Mouse (Mus musculus) macrophage (primary cell): ENCODE data around the gene Epha4. TPM values are rescaled to one million over a fixed set of nuclear protein-coding genes. Genes with fewer than 3 reads are reported as not detected.

Experiments used
- H3K27ac ChIP-seq: fragments of 350-480 bp; formaldehyde crosslinking; 2 replicates; pipeline ENCODE4 v1.9.0; 2021
- H3K36me3 ChIP-seq: fragments of 350-480 bp; formaldehyde crosslinking; 2 replicates; pipeline ENCODE4 v1.9.0; 2021; ENCODE audit errors: inconsistent target
- H3K4me3 ChIP-seq: fragments of 350-480 bp; formaldehyde crosslinking; 2 replicates; pipeline ENCODE4 v1.9.0; 2021; ENCODE audit errors: inconsistent target
- H3K79me2 ChIP-seq: fragments of 350-480 bp; formaldehyde crosslinking; 2 replicates; pipeline ENCODE4 v1.9.0; 2021; ENCODE audit errors: inconsistent target
- WGBS: methylation state at CpG from one replicate; pipeline ENCODE4 v1.1.7; 2026; ENCODE audit warnings: inconsistent platforms; ENCODE audit not compliant: missing documents; 5-methylcytosine and 5-hydroxymethylcytosine counted together
- polyA plus RNA-seq: library from polyadenylated mRNA; stranded (reverse); fragments of 250-400 nt; gene quantifications from 3 replicates; pipeline ENCODE4 v1.2.4, GENCODE M21; 2018; ENCODE audit warnings: inconsistent platforms

The Epha4 gene
- polyA plus RNA-seq, 1 experiment from 2014 or later = not detected

GRCm38 (mm10) chr1:77503711-77504181, 11.1 kb downstream of the Epha4 start:
- no peaks in the 10 kb centered on the region for H3K36me3 ChIP-seq
- 90% methylated on average over 8 of the region's 8 CpGs for WGBS
- no peak overlapping the region for H3K27ac ChIP-seq
- no peak overlapping the region for H3K4me3 ChIP-seq
- no peaks in the 10 kb centered on the region for H3K79me2 ChIP-seq

- WGBS = 79% methylated on average over 11 of the region's 11 CpGs
- Histone ChIP-seq H3K79me2 (no peaks in the 10 kb centered on the region), H3K27ac (no peak overlapping the region), H3K4me3 (no peak overlapping the region), H3K36me3 (no peaks in the 10 kb centered on the region)
Observed at GRCm38 (mm10) chr1:77502554-77503119, 12.3 kb downstream of the Epha4 start.

GRCm38 (mm10) chr1:77501363-77501933, 13.4 kb downstream of the Epha4 start:
- 89% methylated on average over 13 of the region's 13 CpGs for WGBS
- no peaks in the 10 kb centered on the region for H3K79me2 ChIP-seq
- no peak overlapping the region for H3K4me3 ChIP-seq
- H3K36me3 ChIP-seq = no peaks in the 10 kb centered on the region
- no peak overlapping the region for H3K27ac ChIP-seq

- no peaks in the 10 kb centered on the region for H3K79me2 ChIP-seq
- 90% methylated on average over 4 of the region's 4 CpGs for WGBS
- H3K27ac ChIP-seq = no peak overlapping the region
- H3K36me3 ChIP-seq = no peaks in the 10 kb centered on the region
- no peak overlapping the region for H3K4me3 ChIP-seq
Observed at GRCm38 (mm10) chr1:77497506-77497905, 17.4 kb downstream of the Epha4 start.

- WGBS = 56% methylated on average over 11 of the region's 11 CpGs
- Histone ChIP-seq H3K27ac (no peak overlapping the region), H3K4me3 (no peak overlapping the region), H3K36me3 (no peaks in the 10 kb centered on the region), H3K79me2 (no peaks in the 10 kb centered on the region)
Observed at GRCm38 (mm10) chr1:77496468-77497181, 18.3 kb downstream of the Epha4 start.

- H3K4me3 ChIP-seq = no peak overlapping the region
- 88% methylated on average over 7 of the region's 7 CpGs for WGBS
- no peaks in the 10 kb centered on the region for H3K79me2 ChIP-seq
- no peaks in the 10 kb centered on the region for H3K36me3 ChIP-seq
- no peak overlapping the region for H3K27ac ChIP-seq
Observed at GRCm38 (mm10) chr1:77495790-77496158, 19.1 kb downstream of the Epha4 start.

- WGBS = 96% methylated on average over 10 of the region's 10 CpGs
- Histone ChIP-seq H3K4me3 (no peak overlapping the region), H3K27ac (no peak overlapping the region), H3K36me3 (no peaks in the 10 kb centered on the region), H3K79me2 (no peaks in the 10 kb centered on the region)
Observed at GRCm38 (mm10) chr1:77495030-77495789, 19.7 kb downstream of the Epha4 start.

- WGBS = 84% methylated on average over 10 of the region's 10 CpGs
- Histone ChIP-seq H3K36me3 (no peaks in the 10 kb centered on the region), H3K79me2 (no peaks in the 10 kb centered on the region), H3K4me3 (no peak overlapping the region), H3K27ac (no peak overlapping the region)
Observed at GRCm38 (mm10) chr1:77493841-77494635, 20.9 kb downstream of the Epha4 start.

- Histone ChIP-seq H3K36me3 (no peaks in the 10 kb centered on the region), H3K27ac (no peak overlapping the region), H3K4me3 (no peak overlapping the region), H3K79me2 (no peaks in the 10 kb centered on the region)
- WGBS = 91% methylated on average over 6 of the region's 6 CpGs
Observed at GRCm38 (mm10) chr1:77490166-77490565, 24.7 kb downstream of the Epha4 start.

GRCm38 (mm10) chr1:77489387-77489786, 25.5 kb downstream of the Epha4 start:
- 76% methylated on average over 7 of the region's 7 CpGs for WGBS
- no peak overlapping the region for H3K27ac ChIP-seq
- no peak overlapping the region for H3K4me3 ChIP-seq
- H3K79me2 ChIP-seq = no peaks in the 10 kb centered on the region
- H3K36me3 ChIP-seq = no peaks in the 10 kb centered on the region

GRCm38 (mm10) chr1:77487856-77488462, 26.9 kb downstream of the Epha4 start:
- Histone ChIP-seq H3K27ac (no peak overlapping the region), H3K4me3 (no peak overlapping the region), H3K36me3 (no peaks in the 10 kb centered on the region), H3K79me2 (no peaks in the 10 kb centered on the region)
- WGBS = 54% methylated on average over 13 of the region's 13 CpGs

GRCm38 (mm10) chr1:77484766-77485596, 29.9 kb downstream of the Epha4 start:
- H3K4me3 ChIP-seq = no peak overlapping the region
- 60% methylated on average over 6 of the region's 6 CpGs for WGBS
- H3K27ac ChIP-seq = no peak overlapping the region
- H3K36me3 ChIP-seq = no peaks in the 10 kb centered on the region
- no peaks in the 10 kb centered on the region for H3K79me2 ChIP-seq

- no peaks in the 10 kb centered on the region for H3K79me2 ChIP-seq
- WGBS = 90% methylated on average over 3 of the region's 3 CpGs
- H3K4me3 ChIP-seq = no peak overlapping the region
- H3K36me3 ChIP-seq = no peaks in the 10 kb centered on the region
- H3K27ac ChIP-seq = no peak overlapping the region
Observed at GRCm38 (mm10) chr1:77475808-77476413, 39.0 kb downstream of the Epha4 start.
